Mouse (Mus musculus): ENCODE measurements around the gene Gadl1. TPM values are rescaled to one million over a fixed set of nuclear protein-coding genes. Genes with fewer than 3 reads are reported as not detected.
A peak's percentile ranks its signal among the peaks of the same experiment; 100 is the strongest.

The Gadl1 gene
- total RNA-seq, 2 experiments from 2014 or later, result 0.36 to 0.49 TPM

DNA sequence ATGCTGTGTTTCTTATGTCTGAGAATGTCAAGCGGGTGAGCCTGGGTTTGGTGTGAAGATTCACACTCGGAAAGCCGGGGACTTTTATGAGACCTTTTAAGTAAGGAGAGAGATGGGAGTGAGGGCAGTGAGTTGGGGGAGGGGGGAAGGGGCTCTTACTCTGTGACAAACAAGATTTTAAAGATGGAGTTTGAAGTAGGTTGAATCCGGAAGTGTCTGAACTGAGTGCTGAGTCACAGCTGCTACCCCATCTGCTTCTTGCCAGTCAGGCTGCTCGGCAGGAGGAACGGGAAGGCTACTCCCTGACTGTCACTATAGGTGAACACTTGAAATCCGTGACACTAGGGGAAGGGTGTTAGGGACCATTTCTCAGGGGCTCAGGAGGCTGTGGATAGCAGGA, 33.7 kb downstream of the Gadl1 start:
- TF ChIP-seq CTCF (conservative IDR thresholded peaks at IDR 0.05), result no peak
- Histone ChIP-seq H3K27ac (peak overlapping the region; percentile 65), H3K4me3 (no peak overlapping the region)
- DNase-seq (ENCODE audit: low spot score in 2 of 2), result peak; percentile 27 to 31

DNA sequence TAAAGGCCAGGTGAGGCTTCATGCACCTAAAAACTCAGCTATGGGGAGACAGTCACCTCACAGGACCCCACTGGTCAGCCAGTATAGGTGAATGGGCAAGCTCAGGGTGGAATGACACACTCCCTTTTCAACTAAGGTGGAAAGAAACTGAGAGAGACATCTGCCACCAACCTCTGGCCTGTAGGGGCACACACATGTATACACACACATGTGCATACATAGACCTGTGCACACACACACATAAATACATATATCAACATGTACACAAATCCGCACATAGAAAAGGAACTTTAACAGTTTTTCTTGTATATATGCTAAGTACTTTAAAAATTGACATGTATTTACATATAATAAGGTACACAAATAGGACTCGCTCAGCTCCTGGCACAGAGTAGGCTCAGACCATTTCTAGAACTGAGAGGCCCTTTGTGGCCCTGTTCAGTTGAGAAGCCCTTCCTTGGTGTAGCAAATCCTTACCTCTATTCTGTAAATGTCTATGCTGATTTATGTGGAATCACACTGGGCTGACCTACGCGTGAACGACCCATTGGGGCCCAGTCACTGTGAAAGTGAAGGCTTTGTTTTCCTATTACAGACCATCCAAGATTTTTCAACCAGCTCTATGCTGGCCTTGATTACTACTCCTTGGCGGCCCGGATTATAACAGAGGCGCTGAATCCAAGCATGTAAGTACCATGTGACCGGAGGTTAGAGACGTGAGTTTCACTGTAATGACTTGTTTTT, 34.5 kb downstream of the Gadl1 start:
- peak overlapping the region; percentile 65 for H3K27ac ChIP-seq
- no peak for TF ChIP-seq CTCF (conservative IDR thresholded peaks at IDR 0.05)
- no peak for DNase-seq (ENCODE audit: low spot score in 2 of 2)
- no peak overlapping the region for H3K4me3 ChIP-seq

DNA sequence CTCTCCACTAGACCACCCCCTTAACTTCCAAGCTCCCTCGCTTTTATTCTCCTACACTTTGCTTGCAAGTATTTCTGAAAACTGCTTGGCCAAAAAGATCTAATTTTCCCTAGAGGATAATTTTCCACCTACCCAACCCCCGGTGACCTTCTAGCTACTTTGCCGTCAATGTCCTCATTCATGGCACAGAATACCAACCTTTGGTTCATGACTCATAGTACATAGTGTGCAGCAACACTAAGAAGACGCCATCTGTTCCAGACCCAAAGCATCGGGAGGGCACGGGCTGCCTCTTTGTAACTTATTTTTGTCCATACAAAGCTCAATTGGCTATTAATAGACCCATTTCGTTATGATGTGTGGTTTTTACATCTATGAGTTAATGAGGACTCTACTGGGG, 55.8 kb downstream of the Gadl1 start:
- Histone ChIP-seq H3K27ac (no peak overlapping the region), H3K4me3 (no peak overlapping the region)
- no peak for DNase-seq (ENCODE audit: low spot score in 2 of 2)
- no peak for TF ChIP-seq CTCF (conservative IDR thresholded peaks at IDR 0.05)

DNA sequence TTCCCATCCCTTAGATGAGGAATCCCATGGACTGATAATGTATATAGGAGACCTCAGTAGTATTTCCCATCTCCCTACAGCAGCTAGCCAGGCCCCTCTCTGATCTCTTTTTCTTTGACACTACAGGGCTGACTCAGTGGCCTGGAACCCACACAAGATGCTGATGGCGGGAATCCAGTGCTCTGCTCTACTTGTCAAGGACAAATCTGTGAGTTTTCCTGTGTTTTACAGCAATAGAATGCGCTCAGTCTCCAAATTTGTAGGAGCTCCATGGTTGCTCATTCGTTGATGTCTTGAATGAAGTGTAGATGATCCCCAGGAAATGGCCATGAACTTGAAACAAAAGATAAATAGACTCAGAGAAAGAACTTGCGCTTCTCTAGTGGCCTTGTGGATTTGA, 56.9 kb downstream of the Gadl1 start:
- TF ChIP-seq CTCF (conservative IDR thresholded peaks at IDR 0.05), result no peak
- H3K27ac ChIP-seq, result no peak overlapping the region
- no peak for DNase-seq (ENCODE audit: low spot score in 2 of 2)
- H3K4me3 ChIP-seq, result no peak overlapping the region

DNA sequence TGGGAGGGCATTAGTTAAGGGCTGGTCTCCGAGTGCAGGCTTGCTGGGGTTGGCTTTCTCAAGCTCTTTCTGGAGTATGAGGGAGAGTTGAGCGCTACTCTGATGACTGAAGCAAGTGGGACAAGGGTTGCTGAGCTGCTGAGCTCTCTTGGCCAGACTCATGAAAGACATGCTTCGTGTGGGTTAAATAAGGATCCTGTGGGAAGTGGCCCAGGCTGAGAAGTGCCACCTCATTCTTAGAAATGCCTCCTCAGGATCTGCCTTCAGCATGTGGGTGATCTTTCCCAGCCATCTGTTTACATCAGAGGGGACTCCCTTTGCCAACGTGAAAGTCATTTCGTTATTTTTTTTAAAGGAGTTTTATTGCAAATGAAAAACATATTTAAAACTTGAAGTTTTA, 57.5 kb downstream of the Gadl1 start:
- peak in 1 of 2 experiments; percentile 18 for DNase-seq (ENCODE audit: low spot score in 2 of 2)
- Histone ChIP-seq H3K4me3 (no peak overlapping the region), H3K27ac (no peak overlapping the region)
- no peak for TF ChIP-seq CTCF (conservative IDR thresholded peaks at IDR 0.05)

DNA sequence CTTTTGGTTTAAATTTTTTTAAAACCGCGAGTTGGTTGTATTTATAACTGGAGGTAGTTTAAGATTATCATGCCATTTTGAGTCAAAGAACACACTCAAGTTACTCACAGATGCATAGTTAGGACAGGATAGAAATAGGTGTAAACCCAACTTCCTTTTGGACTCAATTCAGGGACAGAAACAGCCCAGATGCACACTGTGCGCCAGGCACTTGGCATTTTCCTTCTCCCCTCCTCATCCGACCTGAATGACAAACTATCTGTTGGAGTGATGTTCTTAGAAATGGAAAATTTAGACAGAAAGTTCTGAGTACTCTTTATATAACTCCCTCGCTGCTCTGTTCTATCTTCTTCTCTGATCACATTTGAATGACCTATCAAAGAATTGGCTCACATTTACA, 58.4 kb downstream of the Gadl1 start:
- TF ChIP-seq CTCF (conservative IDR thresholded peaks at IDR 0.05), result no peak
- DNase-seq (ENCODE audit: low spot score in 2 of 2), result no peak
- Histone ChIP-seq H3K27ac (no peak overlapping the region), H3K4me3 (no peak overlapping the region)

- Histone ChIP-seq H3K27ac (no peak overlapping the region), H3K4me3 (no peak overlapping the region)
- DNase-seq (ENCODE audit: low spot score in 2 of 2), result no peak
- no peak for TF ChIP-seq CTCF (conservative IDR thresholded peaks at IDR 0.05)
Observed at GRCm38 (mm10) chr9:115976901-115977300, 67.6 kb downstream of the Gadl1 start.

- peak; percentile 3 to 22 for DNase-seq (ENCODE audit: low spot score in 2 of 2)
- Histone ChIP-seq H3K27ac (no peak overlapping the region), H3K4me3 (no peak overlapping the region)
- TF ChIP-seq CTCF (conservative IDR thresholded peaks at IDR 0.05), result no peak
Observed at GRCm38 (mm10) chr9:115977598-115978240, 68.5 kb downstream of the Gadl1 start.

DNA sequence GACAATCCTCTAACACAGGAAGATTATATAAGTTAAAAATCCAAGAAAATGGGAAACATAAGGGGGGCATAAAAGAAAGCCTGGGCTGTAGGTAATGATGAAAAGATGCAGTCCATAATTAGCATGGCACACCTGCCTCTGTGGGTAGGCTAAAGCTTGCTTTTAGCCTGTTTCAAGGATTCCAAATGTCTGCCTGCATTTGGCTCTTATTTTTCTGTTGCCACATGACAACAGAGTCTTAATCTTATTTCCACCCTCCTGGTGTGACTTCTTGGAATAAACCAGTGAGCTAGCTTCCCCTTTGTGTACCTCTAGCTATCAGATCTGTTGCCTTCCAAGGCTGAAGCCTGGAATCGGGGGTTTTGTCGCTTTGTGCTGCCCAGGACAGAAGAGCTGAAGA, 69.2 kb downstream of the Gadl1 start:
- Histone ChIP-seq H3K27ac (no peak overlapping the region), H3K4me3 (no peak overlapping the region)
- no peak for TF ChIP-seq CTCF (conservative IDR thresholded peaks at IDR 0.05)
- DNase-seq (ENCODE audit: low spot score in 2 of 2), result no peak

DNA sequence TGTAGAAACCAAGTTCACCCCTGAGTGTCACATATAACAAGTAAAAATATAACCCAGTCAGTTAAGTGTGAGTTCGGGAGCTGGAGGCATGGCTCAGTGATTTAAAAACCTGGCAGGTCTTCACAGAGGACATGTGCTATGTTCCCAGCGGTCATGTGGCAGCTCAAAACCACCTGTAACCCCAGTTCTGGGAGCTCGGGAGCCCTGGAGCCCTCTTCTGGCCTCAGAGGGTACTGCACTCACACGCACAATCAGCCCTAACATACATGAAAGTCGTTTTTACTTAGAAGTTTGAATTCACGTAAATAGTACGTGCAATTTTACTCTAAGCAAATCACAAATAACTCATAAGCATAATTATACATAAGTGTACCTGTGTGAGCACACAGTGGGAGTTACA, 81.4 kb downstream of the Gadl1 start:
- no peak overlapping the region for H3K27ac ChIP-seq
- no peak for DNase-seq (ENCODE audit: low spot score in 2 of 2)
- no peak overlapping the region for H3K4me3 ChIP-seq
- peak; percentile 64 for TF ChIP-seq CTCF (conservative IDR thresholded peaks at IDR 0.05)

GRCm38 (mm10) chr9:115994772-115995171, 85.5 kb downstream of the Gadl1 start:
- no peak for DNase-seq (ENCODE audit: low spot score in 2 of 2)

GRCm38 (mm10) chr9:115995856-115996560, 86.8 kb downstream of the Gadl1 start:
- no peak for DNase-seq (ENCODE audit: low spot score in 2 of 2)
- Histone ChIP-seq H3K27ac (no peak overlapping the region), H3K4me3 (no peak overlapping the region)
- TF ChIP-seq CTCF (conservative IDR thresholded peaks at IDR 0.05), result no peak

More at GRCm38 (mm10) chr9:115994772-115995171, 85.5 kb downstream of the Gadl1 start:
- no peak overlapping the region for H3K27ac ChIP-seq
- no peak for TF ChIP-seq CTCF (conservative IDR thresholded peaks at IDR 0.05)
- no peak overlapping the region for H3K4me3 ChIP-seq

GRCm38 (mm10) chr9:115998383-115998782, 89.1 kb downstream of the Gadl1 start:
- no peak for TF ChIP-seq CTCF (conservative IDR thresholded peaks at IDR 0.05)
- no peak overlapping the region for H3K4me3 ChIP-seq
- no peak for DNase-seq (ENCODE audit: low spot score in 2 of 2)
- H3K27ac ChIP-seq, result no peak overlapping the region
